Mouse (Mus musculus): ENCODE results near the gene Bcas1.

Bcas1 gene
- long read RNA-seq, experiment 1: 0 reads
- long read RNA-seq, experiment 2: 0 reads

DNA sequence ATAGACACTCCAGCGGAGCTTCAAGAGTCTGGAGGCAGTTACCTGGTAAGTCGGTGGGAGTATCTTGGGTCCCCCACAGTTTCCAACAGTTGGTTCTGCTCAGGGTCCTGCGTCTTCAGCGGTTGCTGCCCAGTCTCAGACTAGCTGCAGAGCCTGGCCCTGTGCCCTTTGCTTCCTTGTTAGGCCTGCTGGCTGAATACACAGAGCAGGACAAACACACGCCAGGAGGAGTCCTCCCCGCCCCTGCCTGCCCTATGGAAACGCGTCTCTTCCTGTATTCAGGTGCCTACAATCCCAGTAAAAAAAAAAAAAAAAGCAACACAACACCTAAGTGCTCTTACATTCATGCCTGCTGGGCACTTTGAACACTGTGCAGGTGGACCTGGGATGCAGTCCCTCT, at the start of gene Bcas1:
Bcas1 (minus strand) TSS at position 142 of the 400 bp plus-strand sequence.
- intact Hi-C loops (cut with DNase I): no loop called here

DNA sequence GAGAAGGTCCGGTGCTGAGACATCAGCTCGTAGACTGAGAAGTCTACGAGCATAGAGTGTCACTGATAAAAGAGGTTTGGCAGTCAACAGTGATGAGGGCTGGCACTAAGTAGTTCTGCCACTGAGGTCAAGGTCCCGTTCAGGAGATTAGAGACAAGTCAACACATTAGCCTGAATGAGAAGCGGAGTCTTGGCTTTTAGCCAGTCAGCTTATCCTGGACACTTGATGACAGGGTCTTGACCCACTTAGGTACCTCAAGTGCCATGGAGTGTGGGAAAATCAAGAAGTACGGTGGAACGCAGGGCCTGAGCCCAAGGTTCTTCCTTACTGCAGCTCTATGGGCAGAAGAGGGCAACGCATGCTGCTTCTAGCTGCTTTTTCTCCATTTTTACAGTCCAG, 49.0 kb upstream of the Bcas1 start:
- intact Hi-C loops (cut with DNase I): no loop called here

DNA sequence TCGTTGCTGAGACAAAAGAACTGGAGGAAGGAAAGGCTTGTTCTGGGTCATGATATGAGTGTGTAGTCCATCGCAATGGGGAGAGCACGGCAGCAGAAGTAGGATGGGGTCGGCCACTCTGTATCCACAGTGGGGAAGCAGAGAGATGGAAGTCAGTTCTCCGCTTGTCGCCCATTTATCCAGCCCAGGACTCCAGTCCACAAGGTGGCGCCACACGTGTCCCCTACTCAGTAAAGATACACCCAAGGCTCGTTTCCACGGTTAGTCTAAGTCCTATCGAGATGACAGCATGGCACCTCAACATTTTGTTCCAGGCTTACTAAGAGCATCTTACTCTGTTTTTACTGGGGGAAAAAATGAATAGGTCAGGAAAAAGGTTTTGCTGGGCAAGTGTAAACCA, 48.6 kb upstream of the Bcas1 start:
- intact Hi-C loops (cut with DNase I): no loop called here

DNA sequence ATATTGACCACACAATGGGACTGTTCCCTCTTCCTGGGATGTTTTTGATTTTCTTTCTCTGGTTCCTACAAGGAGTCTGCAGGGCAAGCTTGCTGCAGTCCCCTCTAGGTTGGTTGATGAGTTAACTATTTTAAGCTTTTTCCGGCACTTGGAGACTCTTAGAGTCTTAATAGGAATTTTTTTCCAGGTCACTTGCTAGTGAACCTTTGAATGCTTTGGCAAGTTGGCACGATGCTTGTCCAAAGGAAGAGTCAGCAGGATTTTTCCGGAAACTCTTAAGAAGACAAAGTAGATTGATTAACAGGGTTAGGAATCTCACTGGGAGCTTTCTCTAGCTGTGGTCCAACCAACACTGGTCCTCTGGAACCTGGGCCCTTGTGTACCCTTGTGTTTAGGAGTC, 47.5 kb upstream of the Bcas1 start:
- intact Hi-C loops (cut with DNase I): no loop called here

DNA sequence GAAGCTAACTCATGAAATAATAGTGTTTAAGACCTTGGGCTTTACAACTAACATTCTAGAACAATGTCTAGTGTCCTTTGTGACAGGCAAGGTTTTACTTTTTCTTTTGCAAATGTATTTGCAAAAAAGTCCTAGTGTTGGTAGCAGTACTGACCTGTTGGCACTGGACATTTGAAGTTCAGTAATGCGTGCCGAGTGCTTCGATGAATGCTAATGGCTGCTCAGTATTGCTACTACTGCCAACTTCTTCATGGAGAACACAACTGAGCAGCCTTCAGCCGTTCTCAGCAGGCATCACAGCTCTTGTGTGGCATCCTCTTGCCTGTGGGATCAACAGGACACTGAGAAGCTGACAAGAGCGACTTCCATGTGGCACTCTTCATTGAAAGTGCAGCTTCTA, 46.5 kb upstream of the Bcas1 start:
- intact Hi-C loops (cut with DNase I): no loop called here

DNA sequence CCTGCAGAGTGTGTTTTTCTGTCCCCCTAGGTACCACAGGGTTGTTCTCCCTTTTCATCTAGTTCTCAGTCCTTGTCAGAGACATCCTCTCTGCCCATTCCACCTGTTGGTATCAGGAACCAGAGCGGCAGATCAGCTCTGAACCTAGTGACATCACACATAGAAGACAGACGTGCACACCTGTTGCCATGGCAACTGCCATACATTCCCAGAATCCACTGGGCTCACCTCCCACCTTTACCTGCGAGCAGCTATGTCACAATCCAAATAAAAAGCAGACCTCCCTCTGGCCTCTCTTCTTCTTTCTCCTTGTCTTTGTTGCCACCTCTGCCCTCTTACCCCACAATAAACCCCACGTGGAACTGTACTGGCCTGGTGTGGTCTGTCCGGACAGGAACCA, 42.9 kb upstream of the Bcas1 start:
- intact Hi-C loops (cut with DNase I): no loop called here

DNA sequence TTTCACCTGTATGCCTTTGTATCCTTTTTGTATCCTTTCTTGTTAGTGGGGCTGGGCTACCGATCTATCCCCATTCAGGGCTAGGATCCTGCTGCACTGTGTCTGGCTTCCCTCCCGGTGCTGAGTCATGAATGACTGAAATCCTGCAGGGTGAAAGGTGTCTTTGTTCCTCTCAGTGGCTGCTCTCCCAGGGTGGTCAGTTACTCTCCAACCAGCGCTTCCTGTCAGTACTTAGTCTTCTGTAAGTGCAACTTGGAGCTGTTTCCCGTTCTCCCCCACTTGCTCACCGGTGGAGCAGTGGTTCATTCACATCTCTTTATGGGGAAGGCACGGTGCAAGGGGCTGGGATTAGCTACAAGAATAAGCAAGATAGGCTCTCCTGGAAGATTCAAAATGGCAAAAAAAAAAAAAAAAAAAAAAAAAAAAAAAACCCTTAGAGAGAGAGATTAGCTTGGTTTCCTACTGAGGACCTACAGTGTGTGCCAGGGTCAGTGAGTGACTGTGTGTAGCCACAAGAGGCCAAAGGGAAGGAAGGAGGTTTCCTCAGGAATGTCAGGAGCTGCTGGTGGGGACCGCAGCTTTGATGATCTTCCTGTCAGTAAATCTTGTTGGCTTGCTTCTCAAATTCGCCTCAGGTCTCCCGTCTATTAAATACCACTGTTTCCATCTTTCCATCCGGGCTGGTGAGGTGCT, 42.1 kb upstream of the Bcas1 start:
- intact Hi-C loops (cut with DNase I): no loop called here

DNA sequence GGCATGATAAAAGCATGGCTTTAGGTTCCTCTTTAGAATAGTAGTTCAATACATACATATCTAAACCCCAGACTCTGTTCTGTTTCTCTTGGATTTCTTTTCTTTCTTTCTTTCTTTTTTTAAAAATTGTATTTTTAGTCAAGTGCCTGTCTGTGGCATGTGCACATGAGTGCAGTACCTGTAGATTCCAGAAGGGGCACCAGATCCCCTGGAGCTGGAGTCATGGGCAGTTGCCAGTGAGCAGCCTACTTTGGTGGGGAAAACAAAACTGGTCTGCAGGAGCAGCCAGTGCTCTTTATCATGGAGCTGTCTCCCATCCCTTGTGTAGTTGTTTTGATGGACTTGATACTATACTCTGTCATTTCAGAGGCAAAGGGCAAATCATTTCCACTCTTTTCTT, 40.4 kb upstream of the Bcas1 start:
- intact Hi-C loops (cut with DNase I): no loop called here

DNA sequence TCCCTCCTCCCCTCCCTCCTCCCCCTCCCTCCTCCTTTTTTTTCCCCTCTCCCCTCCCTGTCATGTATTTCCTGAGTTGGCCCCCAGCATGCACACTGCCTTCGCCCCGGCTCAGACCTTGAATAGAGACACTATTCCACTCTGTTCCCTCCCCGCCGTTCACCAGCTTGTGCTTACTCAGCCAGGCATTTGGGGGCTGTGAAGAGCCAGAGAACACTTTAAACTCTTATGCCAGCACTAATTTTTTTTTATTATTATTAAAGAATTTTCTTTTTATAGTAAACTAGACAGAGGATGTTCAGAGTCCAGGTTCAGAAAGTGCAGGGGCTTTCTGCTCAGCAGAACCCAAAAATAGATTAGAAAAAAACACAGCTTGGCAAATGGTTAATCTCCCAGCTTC, 37.2 kb upstream of the Bcas1 start:
- intact Hi-C loops (cut with DNase I): no loop called here

DNA sequence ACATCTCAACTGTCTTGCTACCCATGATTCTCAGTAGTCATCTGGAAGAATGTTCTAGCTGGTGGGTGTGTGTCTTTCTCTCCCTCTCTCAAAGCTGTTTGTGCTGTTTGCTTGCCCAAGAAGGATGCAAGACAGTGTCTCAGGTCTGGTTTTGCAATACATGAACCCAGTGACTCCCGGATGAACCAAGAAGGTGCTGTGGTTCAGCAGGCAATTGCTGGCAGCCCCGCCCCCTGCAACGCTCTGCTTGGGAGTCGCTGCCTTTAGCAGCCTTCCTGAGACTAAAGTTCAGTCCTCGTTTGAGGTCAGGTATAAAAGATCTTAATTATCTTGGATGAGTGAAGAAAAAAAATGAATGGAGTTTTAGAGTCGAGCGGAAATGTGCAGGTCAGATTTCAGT, 34.0 kb upstream of the Bcas1 start:
- intact Hi-C loops (cut with DNase I): no loop called here

DNA sequence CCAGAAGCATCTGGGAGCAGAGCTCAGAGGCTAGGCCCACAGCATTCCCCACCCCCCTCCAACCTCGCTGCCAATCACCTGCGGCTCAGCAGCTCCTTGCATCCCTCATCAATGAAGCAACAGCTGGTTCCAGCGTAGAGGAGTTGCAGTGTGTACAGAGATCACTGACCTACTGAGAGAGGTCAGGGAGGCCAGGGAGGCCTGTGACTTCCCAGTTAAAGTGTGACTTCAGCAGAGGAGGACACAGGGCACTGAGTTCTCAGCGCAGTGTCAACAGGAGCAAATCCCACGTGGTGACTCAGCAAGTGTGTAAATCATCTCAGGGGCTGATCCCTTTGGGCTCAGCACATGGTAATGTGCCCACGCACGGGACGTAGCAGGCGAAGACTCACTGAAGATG, 32.2 kb upstream of the Bcas1 start:
- intact Hi-C loops (cut with DNase I): no loop called here

DNA sequence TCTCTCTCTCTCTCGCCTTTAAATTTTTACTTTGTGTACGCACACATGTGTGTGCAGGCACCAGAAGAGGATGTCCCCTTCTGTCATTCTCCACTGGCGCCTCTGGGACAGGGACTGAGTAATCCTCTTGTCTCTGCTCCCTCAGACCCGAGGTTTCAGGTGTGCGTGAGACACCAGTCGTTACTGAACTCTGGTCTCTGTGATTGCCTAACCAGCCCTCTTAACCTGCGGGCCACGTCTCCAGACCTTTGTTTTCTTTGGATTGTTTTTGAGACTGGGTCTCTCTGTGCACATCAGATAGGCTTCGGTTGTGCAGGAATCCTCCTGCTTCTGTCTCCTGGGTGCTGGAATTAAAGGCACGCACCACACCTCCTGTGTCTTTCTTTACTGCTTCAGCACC, 31.5 kb upstream of the Bcas1 start:
- intact Hi-C loops (cut with DNase I): no loop called here

DNA sequence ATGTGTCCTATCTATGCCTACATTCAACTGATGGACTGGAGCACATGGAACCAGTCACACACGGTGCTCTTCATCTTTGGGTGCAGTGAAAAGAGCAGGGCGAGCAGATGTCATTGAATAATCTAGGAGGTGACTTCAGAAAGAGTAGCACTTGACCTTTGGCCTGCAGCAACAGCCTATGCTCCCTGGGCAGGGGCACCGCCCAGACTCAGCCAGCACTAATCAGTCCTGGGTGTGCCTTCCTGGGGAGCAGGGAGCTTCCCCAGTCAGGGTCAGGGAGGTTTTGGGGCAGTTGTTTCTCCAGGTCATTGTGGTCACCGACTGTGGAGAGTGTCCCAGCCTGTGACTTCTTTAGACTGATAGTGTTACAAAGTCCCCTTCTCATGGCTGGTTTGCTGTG, 26.2 kb upstream of the Bcas1 start:
- intact Hi-C loops (cut with DNase I): loop anchor here (5.0 kb wide), 1 partner anchor 33 kb away; no protein-coding TSS in a partner anchor

DNA sequence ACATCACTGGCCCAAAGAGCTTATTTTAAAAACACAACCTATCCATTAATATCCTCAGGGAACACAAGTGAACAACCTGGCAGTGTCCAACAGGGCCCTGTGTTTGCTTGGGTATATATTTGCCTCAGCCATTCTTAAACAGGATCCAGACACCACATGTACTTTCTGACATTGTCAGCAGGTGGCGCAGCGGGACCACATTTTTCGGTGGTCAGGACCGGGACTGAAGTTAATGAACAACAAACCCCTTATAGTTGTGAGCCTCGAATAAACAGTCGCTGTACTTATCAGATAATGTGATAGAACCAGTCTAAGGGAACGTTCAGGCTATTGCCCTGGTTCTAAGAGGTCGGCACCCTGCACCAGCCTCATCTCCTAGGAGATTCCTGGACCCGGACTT, 23.3 kb upstream of the Bcas1 start:
- intact Hi-C loops (cut with DNase I): loop anchor here (1.0 to 5.0 kb wide), 2 partner anchors 36 to 57 kb away; no protein-coding TSS in a partner anchor

DNA sequence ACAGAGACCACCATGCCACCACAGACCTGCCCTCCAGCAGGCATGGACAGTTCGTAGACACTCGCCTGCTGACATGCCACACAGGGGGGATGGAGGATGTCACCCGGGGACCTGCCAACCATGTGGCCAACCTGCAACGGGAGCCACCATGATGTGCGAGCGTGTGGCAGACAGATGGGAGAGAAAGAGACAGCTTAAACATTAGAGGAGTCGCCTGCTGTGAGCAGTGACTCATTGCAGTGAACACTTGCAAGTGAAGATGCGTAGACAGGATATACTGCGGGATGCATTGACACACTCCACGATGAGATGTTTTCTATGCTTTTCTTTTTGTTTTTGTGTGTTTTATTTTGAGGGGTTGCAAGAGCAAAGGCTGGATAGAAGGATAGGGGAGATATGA, 20.0 kb upstream of the Bcas1 start:
- intact Hi-C loops (cut with DNase I): no loop called here

DNA sequence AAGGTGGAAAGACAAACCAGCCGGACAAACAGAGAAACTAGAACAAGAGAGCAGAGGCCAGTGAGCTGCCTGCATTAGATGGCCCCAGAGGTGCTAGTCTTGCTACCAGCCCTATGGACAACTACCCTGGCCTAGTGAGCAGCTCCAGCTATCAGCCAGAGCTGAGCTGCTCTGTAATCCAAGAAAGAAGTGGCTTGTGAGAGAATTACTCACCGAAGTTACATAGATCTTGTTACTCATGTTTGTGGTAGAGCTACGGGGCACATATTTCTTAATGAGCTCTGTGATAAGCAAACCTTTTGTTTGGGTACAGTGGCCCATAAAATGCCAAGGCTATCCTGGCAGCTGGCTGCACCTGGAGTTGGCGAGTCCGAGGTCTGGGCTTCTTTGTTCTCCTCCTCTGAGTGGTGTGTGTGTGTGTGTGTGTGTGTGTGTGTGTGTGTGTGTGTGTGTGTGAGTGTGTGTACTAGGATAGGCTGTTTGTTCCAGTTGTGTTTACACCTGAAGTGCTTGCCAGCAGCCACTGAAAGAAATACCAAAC, 19.3 kb upstream of the Bcas1 start:
- intact Hi-C loops (cut with DNase I): no loop called here

DNA sequence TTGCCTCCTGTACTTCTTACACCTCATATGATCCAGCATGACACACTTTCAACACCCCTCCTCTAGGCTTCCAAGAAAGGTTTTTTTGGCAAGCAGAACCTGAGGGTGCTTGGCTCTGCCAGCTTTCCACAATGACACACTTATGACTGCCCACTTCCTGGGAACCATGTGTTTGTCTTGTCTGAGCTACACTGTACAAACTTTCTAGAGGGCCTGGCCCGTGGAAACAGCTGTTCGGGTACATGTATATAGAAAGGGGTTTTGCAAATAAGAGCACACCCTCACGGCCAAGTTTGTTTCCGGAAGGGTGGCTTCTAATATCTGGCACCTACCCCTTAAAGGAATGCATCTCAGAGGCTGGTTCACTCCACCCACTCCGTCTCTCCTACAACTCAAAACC, 18.2 kb upstream of the Bcas1 start:
- intact Hi-C loops (cut with DNase I): no loop called here

DNA sequence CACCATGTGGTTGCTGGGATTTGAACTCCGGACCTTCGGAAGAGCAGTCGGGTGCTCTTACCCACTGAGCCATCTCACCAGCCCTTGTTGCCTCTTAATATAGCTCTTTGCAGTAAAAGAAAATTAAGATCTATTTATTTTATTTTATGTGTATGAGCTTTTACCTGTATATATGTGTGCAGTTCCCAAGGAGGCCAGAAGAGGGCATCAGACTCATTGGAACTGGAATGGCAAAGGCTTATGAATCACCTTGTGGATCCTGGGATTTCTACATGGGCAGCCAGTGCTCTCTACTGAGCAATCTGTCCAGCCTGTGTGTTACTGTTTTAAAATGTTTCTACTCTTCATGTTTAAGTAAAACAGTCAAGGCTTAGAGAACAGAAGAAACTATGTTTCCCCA, 14.9 kb upstream of the Bcas1 start:
- intact Hi-C loops (cut with DNase I): no loop called here

DNA sequence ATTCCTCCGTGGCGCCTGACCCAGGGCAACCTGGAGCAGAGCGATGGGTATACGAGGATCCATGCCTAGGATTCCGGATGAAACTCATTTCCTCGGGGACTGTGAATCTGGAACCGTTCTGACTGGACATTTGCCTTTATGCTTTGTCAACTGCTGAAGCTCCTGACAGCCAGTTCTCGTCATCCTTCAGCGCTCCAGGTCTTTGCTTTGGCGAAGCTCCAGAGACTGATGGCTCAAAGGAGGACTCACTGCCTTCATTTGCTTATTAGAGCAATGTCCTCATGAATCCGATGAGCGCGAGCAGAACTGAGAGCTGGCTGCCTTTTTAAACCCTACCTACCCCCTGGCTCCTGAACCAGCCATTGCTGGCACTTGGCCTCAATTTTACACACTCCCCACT, 11.1 kb upstream of the Bcas1 start:
- intact Hi-C loops (cut with DNase I): no loop called here

DNA sequence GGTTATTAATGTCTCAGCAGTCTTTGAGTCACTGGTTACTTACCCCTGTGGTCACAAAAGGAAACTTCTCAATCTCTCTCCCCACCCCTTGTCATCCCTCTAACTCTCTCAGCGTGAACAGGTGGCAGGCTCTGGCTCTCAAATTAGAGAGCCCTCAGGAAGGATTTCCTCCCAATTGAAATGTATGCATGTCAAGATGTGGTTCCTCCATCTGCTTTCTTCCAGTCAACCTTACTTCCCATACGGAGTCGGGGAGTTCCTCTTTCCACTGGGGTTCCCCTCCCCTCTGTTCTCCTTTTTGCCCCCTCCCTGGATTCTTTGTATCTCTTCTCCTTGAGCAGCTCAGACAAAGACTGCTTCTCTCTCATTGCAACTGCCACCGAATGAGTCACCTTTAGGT, 8.6 kb upstream of the Bcas1 start:
- intact Hi-C loops (cut with DNase I): no loop called here

DNA sequence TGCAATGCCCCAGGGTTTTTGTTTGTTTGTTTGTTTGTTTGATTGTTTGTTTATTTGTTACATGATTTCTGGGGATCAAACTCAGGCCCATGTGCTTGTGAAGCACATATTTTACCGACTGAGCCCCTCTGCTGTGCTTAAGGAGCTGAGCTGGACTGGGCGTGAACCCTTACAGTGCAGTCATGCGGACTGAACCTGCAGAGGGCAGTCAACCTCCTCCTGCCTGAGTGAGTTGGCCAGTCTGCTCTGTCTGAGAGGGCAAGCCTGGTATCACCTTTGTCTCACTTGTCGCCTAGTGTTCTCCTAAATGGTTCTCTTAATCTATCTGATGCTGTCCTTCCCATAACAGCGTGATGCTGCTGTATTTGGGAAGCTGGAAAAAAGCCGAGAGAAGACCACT, 4.5 kb upstream of the Bcas1 start:
- intact Hi-C loops (cut with DNase I): no loop called here

DNA sequence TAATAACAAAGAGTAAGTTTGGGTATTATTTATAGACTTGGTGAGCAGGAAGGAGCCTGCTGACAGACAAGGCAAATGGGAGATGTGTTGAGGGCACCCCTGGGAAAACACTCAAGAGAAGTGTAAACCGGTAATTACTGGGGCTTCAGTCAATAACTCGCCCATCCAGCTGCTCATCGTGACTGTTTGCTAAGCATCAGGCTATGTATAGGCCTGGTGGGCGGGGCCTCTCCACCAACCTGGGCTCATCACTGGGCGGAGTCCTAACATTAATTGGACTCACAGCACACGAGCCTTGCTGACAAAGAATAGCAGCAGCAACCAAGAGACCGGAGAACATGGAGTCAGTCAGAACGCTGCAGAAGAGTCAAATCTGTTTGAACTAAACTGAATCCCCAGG, 1.3 kb upstream of the Bcas1 start:
- intact Hi-C loops (cut with DNase I): no loop called here

DNA sequence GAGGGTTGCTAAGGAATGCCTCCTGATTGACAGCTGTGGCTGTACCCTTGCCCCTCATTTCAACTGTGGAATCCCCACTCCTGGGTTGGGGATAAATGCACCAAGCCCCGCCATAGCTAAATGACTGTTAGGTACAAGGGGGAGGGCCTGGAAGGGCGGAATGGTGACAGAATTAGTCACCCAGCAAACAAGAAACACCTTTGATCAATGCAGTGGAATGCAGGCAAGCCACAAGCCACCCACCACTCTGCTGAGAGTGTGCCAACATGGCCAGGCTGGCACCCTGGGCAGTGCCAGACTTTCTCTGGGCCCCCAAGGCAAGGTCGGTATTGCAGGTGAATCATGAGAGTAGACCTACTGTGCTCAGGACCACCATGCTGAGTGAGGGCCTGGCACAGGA, 3.5 kb downstream of the Bcas1 start:
- intact Hi-C loops (cut with DNase I): no loop called here

DNA sequence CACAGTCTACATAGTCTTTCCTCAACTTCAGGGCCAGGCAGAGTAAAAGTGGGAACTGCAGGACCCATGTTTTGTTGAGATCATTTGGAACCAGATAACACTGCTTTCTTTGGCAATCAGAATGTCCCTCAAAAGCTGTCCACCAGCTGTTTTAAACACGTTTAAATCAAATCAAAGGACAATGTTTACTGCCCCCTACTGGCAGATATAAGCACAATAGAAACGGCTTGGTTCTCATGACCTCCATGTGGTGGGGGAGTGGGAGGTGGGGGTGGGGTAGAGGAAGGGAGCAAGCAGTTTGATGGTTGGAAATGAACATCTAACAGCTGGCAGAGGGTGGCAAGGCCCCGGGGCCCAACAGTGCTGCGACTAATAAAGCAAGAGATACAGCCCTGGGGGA, 5.7 kb downstream of the Bcas1 start:
- intact Hi-C loops (cut with DNase I): no loop called here

All from adrenal gland (tissue).